30 mouse cellular contexts compared by ENCODE assay signal in the genomic region with DNA sequence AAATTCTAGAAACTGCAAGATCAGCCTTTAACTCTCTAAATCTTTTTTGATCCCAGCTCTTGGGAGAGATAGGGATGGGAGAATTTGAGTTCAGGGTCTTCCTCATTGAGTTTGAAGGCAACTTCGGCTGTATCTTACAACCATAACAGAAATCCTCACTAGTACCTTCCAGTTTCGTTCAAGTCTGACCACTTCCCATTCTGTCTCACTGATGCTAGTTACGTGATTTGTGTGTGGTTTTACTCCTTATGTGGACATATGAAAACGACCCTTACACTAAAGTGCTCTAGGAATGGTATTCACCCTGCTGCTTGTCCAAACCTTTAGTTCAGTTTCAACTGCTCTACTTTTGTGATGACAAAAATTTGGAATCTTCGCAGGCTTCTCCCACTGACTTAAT. TPM values are rescaled to one million over a fixed set of nuclear protein-coding genes. Genes with fewer than 3 reads are reported as not detected.
DNase-seq lines count a peak whose midpoint lies in the region; ATAC-seq lines count a peak whose summit lies in the region.
"Had no signal": no experiment of that assay in that cellular context is flagged by ENCODE, and none has a peak within 500 bp of the region (broad histone marks: within the 10 kb centered on the region; RNA-seq: fewer than 3 reads in every experiment).

No protein-coding gene starts in this region.

- DNase-seq in embryonic facial prominence, embryonic 10.5 days (ENCODE audit: low spot score) = no peak
- no peak for DNase-seq in midbrain, embryonic 11.5 days (ENCODE audit: low spot score, missing footprints)
- peak; percentile 44 for DNase-seq in splenic B cell, adult 2 months (ENCODE audit: low read depth, low spot score)
- no peak for DNase-seq in spleen, adult 18-20 months
- DNase-seq: adrenal gland, adult 2 months; cerebellum, adult 11 months; cerebellum, adult 9-11 months; gastrocnemius, postnatal 10 days; heart, adult 11 months; kidney, postnatal 4 days; liver, embryonic 13.5 days; lung, adult 2 months; lung, postnatal 14 days; thymus, postnatal 25 days had no signal

- no peak overlapping the region for H3K27ac ChIP-seq in embryonic facial prominence, embryonic 13.5 days
- no peak overlapping the region for H3K27ac ChIP-seq in embryonic facial prominence, embryonic 10.5 days (replicated peaks)
- no peak overlapping the region for H3K27ac ChIP-seq in midbrain, embryonic 13.5 days
- H3K27ac ChIP-seq in midbrain, embryonic 11.5 days (ENCODE audit: low read depth, low read length) = no peak overlapping the region
- H3K27ac ChIP-seq: forebrain, embryonic 15.5 days; limb, embryonic 12.5 days; liver, embryonic 13.5 days had no signal

- no peaks in the 10 kb centered on the region for H3K9me3 ChIP-seq in embryonic facial prominence, embryonic 13.5 days
- H3K9me3 ChIP-seq in embryonic facial prominence, embryonic 10.5 days = no peaks in the 10 kb centered on the region
- H3K9me3 ChIP-seq in midbrain, embryonic 13.5 days = no peaks in the 10 kb centered on the region
- no peaks in the 10 kb centered on the region for H3K9me3 ChIP-seq in midbrain, embryonic 11.5 days (ENCODE audit: control insufficient read depth, low read length)
- H3K9me3 ChIP-seq: forebrain, embryonic 15.5 days; G1E; limb, embryonic 12.5 days; liver, embryonic 13.5 days had no signal

- H3K9ac ChIP-seq in embryonic facial prominence, embryonic 13.5 days = 0 out of 2 replicates have a peak overlapping the region, but pooled peaks have one; percentile 46
- H3K9ac ChIP-seq in midbrain, embryonic 13.5 days (replicated peaks) = no peak overlapping the region
- H3K9ac ChIP-seq in midbrain, embryonic 11.5 days (ENCODE audit: low read length) = no peak overlapping the region
- H3K9ac ChIP-seq: forebrain, embryonic 15.5 days; limb, embryonic 12.5 days; liver, embryonic 13.5 days had no signal

- WGBS in embryonic facial prominence, embryonic 13.5 days = 90% methylated on average over 5 of the region's 5 CpGs
- 92% methylated on average over 5 of the region's 5 CpGs for WGBS in embryonic facial prominence, embryonic 10.5 days
- 95% methylated on average over 5 of the region's 5 CpGs for WGBS in midbrain, embryonic 13.5 days
- WGBS in midbrain, embryonic 11.5 days = 88% methylated on average over 5 of the region's 5 CpGs

- H3K4me2 ChIP-seq in embryonic facial prominence, embryonic 13.5 days = no peak overlapping the region
- peak overlapping the region; percentile 70 for H3K4me2 ChIP-seq in midbrain, embryonic 13.5 days (replicated peaks)
- no peak overlapping the region for H3K4me2 ChIP-seq in midbrain, embryonic 11.5 days
- H3K4me2 ChIP-seq: forebrain, embryonic 15.5 days; heart, embryonic 11.5 days; liver, embryonic 13.5 days had no signal

- no peak overlapping the region for H3K4me3 ChIP-seq in embryonic facial prominence, embryonic 13.5 days
- no peak overlapping the region for H3K4me3 ChIP-seq in embryonic facial prominence, embryonic 10.5 days
- no peak overlapping the region for H3K4me3 ChIP-seq in midbrain, embryonic 13.5 days (replicated peaks)
- H3K4me3 ChIP-seq in midbrain, embryonic 11.5 days (ENCODE audit: low read depth, low read length) = no peak overlapping the region
- H3K4me3 ChIP-seq: forebrain, embryonic 15.5 days; limb, embryonic 12.5 days; liver, embryonic 13.5 days; myocyte had no signal

- H3K27me3 ChIP-seq in embryonic facial prominence, embryonic 13.5 days = no peaks in the 10 kb centered on the region
- H3K27me3 ChIP-seq in embryonic facial prominence, embryonic 10.5 days (replicated peaks; ENCODE audit: low read depth, poor library complexity, severe bottlenecking) = no peaks in the 10 kb centered on the region
- no peaks in the 10 kb centered on the region for H3K27me3 ChIP-seq in midbrain, embryonic 13.5 days
- H3K27me3 ChIP-seq in midbrain, embryonic 11.5 days (ENCODE audit: control insufficient read depth, insufficient read depth, low read length) = no peaks in the 10 kb centered on the region
- H3K27me3 ChIP-seq in splenic B cell, adult 2 months (ENCODE audit: control insufficient read depth, insufficient read depth, low read length, poor library complexity, severe bottlenecking) = no peaks in the 10 kb centered on the region
- H3K27me3 ChIP-seq: forebrain, embryonic 15.5 days; limb, embryonic 12.5 days; Patski had no signal

- H3K4me1 ChIP-seq in embryonic facial prominence, embryonic 13.5 days = peaks cover 19% of the 10 kb centered on the region
- peaks cover 21% of the 10 kb centered on the region for H3K4me1 ChIP-seq in embryonic facial prominence, embryonic 10.5 days
- peaks cover 31% of the 10 kb centered on the region for H3K4me1 ChIP-seq in midbrain, embryonic 13.5 days (replicated peaks)
- peaks cover 20% of the 10 kb centered on the region; the same call in 1 of the 2 replicates for H3K4me1 ChIP-seq in midbrain, embryonic 11.5 days (ENCODE audit: control insufficient read depth, insufficient read depth, low read length)

- no peak for ATAC-seq in embryonic facial prominence, embryonic 13.5 days (ENCODE audit: insufficient number of reproducible peaks, insufficient read depth, low FRiP score, low TSS enrichment, low read depth)
- ATAC-seq in midbrain, embryonic 13.5 days = no peak
- no peak for ATAC-seq in midbrain, embryonic 11.5 days (ENCODE audit: low FRiP score)
- ATAC-seq in common myeloid progenitor, adult 5-6 weeks (replicated peaks; ENCODE audit: low read depth, poor library complexity, severe bottlenecking) = peak; percentile 39
- ATAC-seq: CD4-positive, CD25-positive, alpha-beta regulatory T cell, adult 4 months; forebrain, embryonic 15.5 days; hindbrain, embryonic 16.5 days; intestine, embryonic 16.5 days; Patski had no signal

- H3K36me3 ChIP-seq in embryonic facial prominence, embryonic 13.5 days = peaks cover 18% of the 10 kb centered on the region
- H3K36me3 ChIP-seq in embryonic facial prominence, embryonic 10.5 days (replicated peaks) = peaks cover 28% of the 10 kb centered on the region
- H3K36me3 ChIP-seq in midbrain, embryonic 13.5 days = peaks cover 17% of the 10 kb centered on the region
- no peaks in the 10 kb centered on the region for H3K36me3 ChIP-seq in midbrain, embryonic 11.5 days (ENCODE audit: control insufficient read depth, insufficient read depth, low read length)
- H3K36me3 ChIP-seq in splenic B cell, adult 2 months (ENCODE audit: control insufficient read depth, insufficient read depth, low read length, poor library complexity, severe bottlenecking) = no peaks in the 10 kb centered on the region

RNA-seq across cellular contexts. Expression of a gene that starts 2.5 kb away (rescaled TPM):
- polyA plus RNA-seq in embryonic facial prominence, embryonic 13.5 days (2015; fragmentation: Nextera tagmentation; extraction: Ambion mirVana) = 43.3 and 53.2 TPM in 2 replicates
- 50.8 and 52.7 TPM in 2 replicates for polyA plus RNA-seq in embryonic facial prominence, embryonic 10.5 days (2016; fragmentation: Nextera tagmentation; extraction: Ambion mirVana)
- polyA plus RNA-seq in midbrain, embryonic 13.5 days (2015; fragmentation: Nextera tagmentation; extraction: Ambion mirVana) = 68.8 and 82.1 TPM in 2 replicates
- 89.4 and 90.8 TPM in 2 replicates for polyA plus RNA-seq in midbrain, embryonic 11.5 days (2014; fragmentation: Nextera tagmentation; extraction: Ambion mirVana)
- 19.2 and 19.5 TPM in 2 replicates for total RNA-seq in common myeloid progenitor, adult 5-6 weeks (2017)

RNA-seq across cellular contexts. Expression of a gene that starts 11.8 kb away (rescaled TPM):
- polyA plus RNA-seq in embryonic facial prominence, embryonic 13.5 days (2015; fragmentation: Nextera tagmentation; extraction: Ambion mirVana) = 45.5 and 46.3 TPM in 2 replicates
- polyA plus RNA-seq in embryonic facial prominence, embryonic 10.5 days (2016; fragmentation: Nextera tagmentation; extraction: Ambion mirVana) = 31.0 and 33.0 TPM in 2 replicates
- polyA plus RNA-seq in midbrain, embryonic 13.5 days (2015; fragmentation: Nextera tagmentation; extraction: Ambion mirVana) = 66.4 and 67.6 TPM in 2 replicates
- polyA plus RNA-seq in midbrain, embryonic 11.5 days (2014; fragmentation: Nextera tagmentation; extraction: Ambion mirVana) = 57.2 and 66.8 TPM in 2 replicates
- total RNA-seq in common myeloid progenitor, adult 5-6 weeks (2017) = 29.2 and 33.6 TPM in 2 replicates

RNA-seq across cellular contexts. Expression of a gene that starts 17.1 kb away (rescaled TPM):
- 14.9 and 17.5 TPM in 2 replicates for polyA plus RNA-seq in embryonic facial prominence, embryonic 13.5 days (2015; fragmentation: Nextera tagmentation; extraction: Ambion mirVana)
- 11.3 and 14.0 TPM in 2 replicates for polyA plus RNA-seq in embryonic facial prominence, embryonic 10.5 days (2016; fragmentation: Nextera tagmentation; extraction: Ambion mirVana)
- 95.9 and 98.5 TPM in 2 replicates for polyA plus RNA-seq in midbrain, embryonic 13.5 days (2015; fragmentation: Nextera tagmentation; extraction: Ambion mirVana)
- polyA plus RNA-seq in midbrain, embryonic 11.5 days (2014; fragmentation: Nextera tagmentation; extraction: Ambion mirVana) = 50.0 and 52.0 TPM in 2 replicates
- total RNA-seq in common myeloid progenitor, adult 5-6 weeks (2017) = 5.0 and 10.3 TPM in 2 replicates

RNA-seq across cellular contexts. Expression of a gene that starts 37.7 kb away (rescaled TPM):
- polyA plus RNA-seq in embryonic facial prominence, embryonic 13.5 days (2015; fragmentation: Nextera tagmentation; extraction: Ambion mirVana) = 0.65 and 2.0 TPM in 2 replicates
- polyA plus RNA-seq in embryonic facial prominence, embryonic 10.5 days (2016; fragmentation: Nextera tagmentation; extraction: Ambion mirVana) = 0.40 and 0.64 TPM in 2 replicates
- 7.5 and 9.8 TPM in 2 replicates for polyA plus RNA-seq in midbrain, embryonic 13.5 days (2015; fragmentation: Nextera tagmentation; extraction: Ambion mirVana)
- polyA plus RNA-seq in midbrain, embryonic 11.5 days (2014; fragmentation: Nextera tagmentation; extraction: Ambion mirVana) = 2.7 and 2.9 TPM in 2 replicates
- total RNA-seq in common myeloid progenitor, adult 5-6 weeks (2017) = 0.32 and 3.4 TPM in 2 replicates
- total RNA-seq: megakaryocyte-erythroid progenitor cell, adult 5-6 weeks had no signal
- polyA plus RNA-seq: G1E had no signal

RNA-seq across cellular contexts. Expression of a gene that starts 40.1 kb away (rescaled TPM):
- polyA plus RNA-seq in embryonic facial prominence, embryonic 13.5 days (2015; fragmentation: Nextera tagmentation; extraction: Ambion mirVana) = not detected in 2 replicates
- polyA plus RNA-seq in embryonic facial prominence, embryonic 10.5 days (2016; fragmentation: Nextera tagmentation; extraction: Ambion mirVana) = 0.38 TPM in 1 of 2 replicates, not detected in the other
- polyA plus RNA-seq in midbrain, embryonic 13.5 days (2015; fragmentation: Nextera tagmentation; extraction: Ambion mirVana) = 0.58 and 1.3 TPM in 2 replicates
- polyA plus RNA-seq in midbrain, embryonic 11.5 days (2014; fragmentation: Nextera tagmentation; extraction: Ambion mirVana) = 0.51 and 0.72 TPM in 2 replicates
- total RNA-seq in common myeloid progenitor, adult 5-6 weeks (2017) = not detected in 2 replicates
- total RNA-seq: adrenal gland, adult 2 months; adrenal gland, postnatal 4 days; G1E; gastrocnemius, postnatal 10 days; hematopoietic stem cell, adult 5-6 weeks; megakaryocyte-erythroid progenitor cell, adult 5-6 weeks had no signal
- polyA plus RNA-seq: adrenal gland, adult 2 months; G1E; heart, embryonic 11.5 days; heart, postnatal 0 days; intestine, embryonic 16.5 days; limb, embryonic 12.5 days; liver, embryonic 13.5 days had no signal
